Mouse (Mus musculus) ES-E14 (cell line): ENCODE measurements around the gene Aldh1l1. TPM values are rescaled to one million over a fixed set of nuclear protein-coding genes. Genes with fewer than 3 reads are reported as not detected.

Experiments used
- DNase-seq: peaks from one replicate; pipeline ENCODE4 v3.0.0-alpha.2; 2013; ENCODE audit warnings: low read depth, low spot score
- H3K27ac ChIP-seq: 2 replicates; pipeline ENCODE4 v1.5.1; 2012; ENCODE audit warnings: low read depth, mild to moderate bottlenecking, low read length, moderate library complexity, mixed read lengths; ENCODE audit not compliant: poor library complexity, insufficient read depth, severe bottlenecking
- H3K36me3 ChIP-seq: 2 replicates; pipeline ENCODE4 v1.6.1; 2012; ENCODE audit warnings: mild to moderate bottlenecking, low read length, moderate library complexity, mixed read lengths; ENCODE audit not compliant: control insufficient read depth, poor library complexity, insufficient read depth, severe bottlenecking
- H3K4me1 ChIP-seq, 2 experiments: fragments of 150-350 bp in 1 of 2; sonication (generic) in 1 of 2; 2 replicates each; pipeline ENCODE4 v1.6.1; 2012; ENCODE audit warnings: low read length in 2 of 2, mild to moderate bottlenecking in 1 of 2, mixed read lengths in 1 of 2; ENCODE audit not compliant: control insufficient read depth in 2 of 2, insufficient read depth in 2 of 2, poor library complexity in 1 of 2
- H3K4me3 ChIP-seq, 2 experiments: fragments of 150-350 bp in 1 of 2; sonication (generic) in 1 of 2; 2 replicates each; pipeline ENCODE4 v1.5.1; 2012; ENCODE audit warnings: low read length in 2 of 2, low read depth in 1 of 2, mild to moderate bottlenecking in 1 of 2, mixed read lengths in 1 of 2; ENCODE audit not compliant: insufficient read depth in 1 of 2, poor library complexity in 1 of 2, severe bottlenecking in 1 of 2
- H3K9ac ChIP-seq: 2 replicates; pipeline ENCODE4 v1.6.1; 2012; ENCODE audit warnings: low read depth, mild to moderate bottlenecking, low read length, mixed read lengths; ENCODE audit not compliant: poor library complexity, insufficient read depth, severe bottlenecking
- H3K9me3 ChIP-seq: fragments of 150-350 bp; sonication (generic); 2 replicates; pipeline ENCODE4 v1.6.1; 2012; ENCODE audit warnings: low read depth, mild to moderate bottlenecking, low read length; ENCODE audit not compliant: control insufficient read depth, insufficient read depth
- CHD2 ChIP-seq: IDR thresholded peaks from 2 replicates; pipeline ENCODE4 v1.6.1; 2014; ENCODE audit warnings: mild to moderate bottlenecking, low read depth, low read length, inconsistent platforms
- HCFC1 ChIP-seq: IDR thresholded peaks from 2 replicates; pipeline ENCODE4 v1.6.1; 2012; ENCODE audit warnings: low read length, inconsistent platforms, borderline replicate concordance; ENCODE audit not compliant: insufficient read depth
- MAFK ChIP-seq: IDR thresholded peaks from 2 replicates; pipeline ENCODE4 v1.6.1; 2014; ENCODE audit warnings: mild to moderate bottlenecking, low read depth, low read length, inconsistent platforms; ENCODE audit not compliant: insufficient read depth
- ZC3H11A ChIP-seq: IDR thresholded peaks from 2 replicates; pipeline ENCODE4 v1.6.1; 2012; ENCODE audit warnings: low read depth, mild to moderate bottlenecking, inconsistent platforms, low read length, borderline replicate concordance
- ZNF384 ChIP-seq: IDR thresholded peaks from 2 replicates; pipeline ENCODE4 v1.6.1; 2012; ENCODE audit warnings: low read depth, low read length, inconsistent platforms
- in situ Hi-C, 2 experiments: fragments of 600-800 bp; cut with MboI; formaldehyde crosslinking; loops; one replicate each; pipeline ENCODE4 v1.15.1; 2025; ENCODE audit warnings: low sequenced_read_pairs in 2 of 2, inconsistent platforms in 1 of 2; ENCODE audit not compliant: unreplicated experiment in 2 of 2
- total RNA-seq: library from RNA; depleted of rRNA; stranded (reverse); fragments of 300-350 nt; gene quantifications from 2 replicates; pipeline ENCODE4 v1.2.3, GENCODE M21; 2012

Aldh1l1 gene
- total RNA-seq, 1 experiment, result 3.9 TPM

DNA sequence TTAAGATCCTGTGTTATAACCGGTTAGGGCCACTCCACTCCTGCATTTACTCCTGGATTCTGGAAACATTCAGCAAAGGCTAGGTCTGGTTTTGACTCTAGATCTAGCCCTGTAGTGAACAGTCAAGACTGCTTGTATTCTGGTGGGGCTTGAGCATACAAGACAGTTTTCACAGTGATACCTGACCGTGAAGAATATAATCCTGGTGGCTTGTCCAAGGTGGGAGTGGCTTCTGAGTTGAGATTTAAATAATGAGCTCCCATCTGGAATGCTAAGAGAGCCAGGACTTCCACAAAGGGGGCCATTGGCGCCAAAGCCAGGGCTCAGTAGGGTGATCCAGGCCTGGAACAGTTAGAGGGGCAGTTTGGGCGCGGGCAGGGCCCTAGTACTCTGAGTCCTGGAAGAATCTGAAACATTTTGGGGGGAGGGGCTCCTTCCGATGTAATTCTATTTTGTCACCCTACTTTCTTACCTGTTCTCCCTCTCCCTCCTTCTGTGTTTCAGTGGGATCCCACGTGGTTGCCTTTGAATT lies 22.3 kb upstream of the Aldh1l1 start:
- TF ChIP-seq MAFK (no peak), CHD2 (no peak), ZNF384 (no peak), ZC3H11A (no peak), HCFC1 (no peak)
- peak overlapping the region; percentile 90 for H3K9ac ChIP-seq

DNA sequence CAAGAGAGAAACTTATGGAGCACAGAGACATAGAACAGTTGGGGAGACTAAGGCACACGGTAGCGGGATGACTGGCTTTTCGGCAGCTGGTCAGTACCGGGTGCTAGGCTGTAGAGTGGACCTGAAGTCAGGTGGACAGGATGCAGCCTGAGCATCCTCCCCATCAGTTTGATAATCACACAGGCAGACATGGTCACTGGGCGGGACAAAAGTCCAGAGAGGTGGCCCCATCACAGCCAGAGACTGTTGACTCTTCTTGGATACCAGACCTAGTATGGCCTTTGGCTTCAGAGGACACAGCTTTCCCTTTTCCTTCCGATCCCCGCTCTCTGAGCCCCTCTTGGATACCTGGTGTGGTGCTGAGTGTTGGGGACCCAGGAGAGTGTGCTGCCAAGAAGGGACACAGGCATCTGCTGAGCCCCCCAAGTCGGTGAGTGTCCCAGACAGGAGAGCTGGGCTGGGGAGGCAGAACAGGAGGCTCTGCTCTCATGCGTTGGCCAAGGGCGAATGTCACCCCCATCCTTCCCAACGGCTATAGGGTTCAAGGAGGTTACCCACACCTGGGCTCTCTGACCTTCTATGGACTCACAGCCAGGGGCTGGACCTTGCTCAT lies 21.1 kb upstream of the Aldh1l1 start:
- Histone ChIP-seq H3K4me1 (peaks cover 2 to 17% of the 10 kb centered on the region in 2 experiments; a peak in 1 of 4 replicates), H3K9ac (no peak overlapping the region), H3K4me3 (no peak overlapping the region), H3K27ac (no peak overlapping the region), H3K36me3 (peaks cover 43% of the 10 kb centered on the region), H3K9me3 (no peaks in the 10 kb centered on the region)
- in situ Hi-C loops, result no loop called here
- DNase-seq, result no peak
- TF ChIP-seq CHD2, result no peak
- TF ChIP-seq HCFC1, result no peak
- no peak for TF ChIP-seq ZNF384
- TF ChIP-seq MAFK, result no peak
- TF ChIP-seq ZC3H11A, result no peak

More for the DNA sequence above, 22.3 kb upstream of the Aldh1l1 start:
- no peaks in the 10 kb centered on the region for H3K9me3 ChIP-seq
- H3K4me3 ChIP-seq, result peak overlapping the region; percentile 70 to 95
- no peak overlapping the region for H3K27ac ChIP-seq
- DNase-seq, result no peak
- H3K36me3 ChIP-seq, result peaks cover 32% of the 10 kb centered on the region
- H3K4me1 ChIP-seq, result peaks cover 2 to 19% of the 10 kb centered on the region in 2 experiments; a peak in 1 of 4 replicates
- in situ Hi-C loops, result no loop called here

DNA sequence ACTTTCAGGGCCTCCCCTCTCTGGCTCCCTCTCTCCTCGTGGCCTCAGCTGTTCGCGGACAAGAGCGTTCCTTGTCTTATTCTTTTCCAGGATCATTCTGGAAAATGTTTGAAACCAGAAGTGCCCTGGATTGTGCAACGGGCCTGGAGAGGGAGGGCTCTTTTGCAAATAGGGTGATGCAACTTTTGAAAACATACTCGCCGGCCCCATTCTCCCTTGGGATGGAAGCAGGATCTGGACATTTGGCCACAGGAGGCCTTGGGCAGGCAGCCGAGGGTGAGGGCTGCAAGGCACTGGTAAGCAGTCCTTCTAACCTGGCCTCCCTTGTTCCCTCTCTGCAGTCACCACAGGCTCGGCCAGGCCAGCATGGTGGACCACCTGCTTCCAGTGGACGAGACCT lies 20.1 kb upstream of the Aldh1l1 start:
- no peak overlapping the region for H3K4me3 ChIP-seq
- TF ChIP-seq HCFC1 (no peak), MAFK (no peak), CHD2 (no peak), ZNF384 (no peak), ZC3H11A (no peak)
- no peak for DNase-seq
- H3K9ac ChIP-seq, result no peak overlapping the region
- no peak overlapping the region for H3K27ac ChIP-seq
- peaks cover 44% of the 10 kb centered on the region for H3K36me3 ChIP-seq
- H3K4me1 ChIP-seq, result peaks cover 2 to 20% of the 10 kb centered on the region in 2 experiments; a peak in 1 of 4 replicates
- in situ Hi-C loops, result no loop called here
- no peaks in the 10 kb centered on the region for H3K9me3 ChIP-seq

DNA sequence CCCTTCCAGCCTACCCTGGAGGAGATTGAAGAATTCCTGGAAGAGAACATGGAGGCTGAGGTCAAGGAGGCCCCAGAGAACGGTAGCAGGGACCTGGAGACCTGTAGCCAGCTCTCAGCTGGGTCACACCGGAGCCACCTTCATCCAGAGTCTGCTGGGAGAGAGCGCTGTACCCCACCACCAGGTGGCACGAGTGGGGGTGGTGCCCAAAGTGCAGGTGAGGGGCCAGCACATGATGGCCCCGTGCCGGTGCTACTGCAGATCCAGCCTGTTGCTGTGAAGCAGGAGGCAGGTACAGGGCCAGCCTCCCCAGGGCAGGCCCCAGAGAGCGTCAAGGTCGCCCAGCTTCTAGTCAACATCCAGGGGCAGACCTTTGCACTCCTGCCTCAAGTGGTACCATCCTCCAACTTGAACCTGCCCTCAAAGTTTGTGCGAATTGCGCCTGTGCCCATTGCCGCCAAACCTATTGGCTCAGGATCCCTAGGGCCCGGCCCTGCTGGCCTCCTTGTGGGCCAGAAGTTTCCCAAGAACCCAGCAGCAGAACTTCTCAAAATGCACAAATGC lies 19.3 kb upstream of the Aldh1l1 start:
- no peak for DNase-seq
- Histone ChIP-seq H3K27ac (no peak overlapping the region), H3K4me3 (no peak overlapping the region), H3K36me3 (peaks cover 46% of the 10 kb centered on the region), H3K4me1 (peaks cover under 1 to 18% of the 10 kb centered on the region in 2 experiments; a peak in 1 of 4 replicates), H3K9me3 (no peaks in the 10 kb centered on the region), H3K9ac (no peak overlapping the region)
- no peak for TF ChIP-seq ZC3H11A
- in situ Hi-C loops, result no loop called here
